Mouse (Mus musculus) kidney, adult 11 months (tissue): ENCODE measurements at regions not wholly inside any gene's neighbourhood (a gene's known extent, or its start where the extent isn't known, plus 50 kb on each side); places are given as distances from the start of the nearest gene placed in this dataset.

Experiments used
- DNase-seq: peaks from one replicate; pipeline ENCODE4 v3.0.0; 2022

- DNase-seq = no peak
Measured at GRCm38 (mm10) chr16:30652692-30653091, 53.2 kb downstream of the Fam43a start.

GRCm38 (mm10) chr16:30653806-30654205, 54.3 kb downstream of the Fam43a start:
- no peak for DNase-seq

GRCm38 (mm10) chr16:30654226-30654625, 54.7 kb downstream of the Fam43a start:
- DNase-seq = no peak

- DNase-seq = no peak
Measured at GRCm38 (mm10) chr16:30655798-30656221, 56.3 kb downstream of the Fam43a start.

- no peak for DNase-seq
Measured at GRCm38 (mm10) chr16:30656881-30657280, 57.4 kb downstream of the Fam43a start.

- DNase-seq = no peak
Measured at GRCm38 (mm10) chr16:30658921-30659320, 59.4 kb downstream of the Fam43a start.

GRCm38 (mm10) chr16:30661086-30661977, 61.8 kb downstream of the Fam43a start:
- no peak for DNase-seq

- no peak for DNase-seq
Measured at GRCm38 (mm10) chr16:30663055-30663454, 63.5 kb downstream of the Fam43a start.

- DNase-seq = peak; percentile 52
Measured at GRCm38 (mm10) chr16:30663971-30664370, 64.4 kb downstream of the Fam43a start.

- no peak for DNase-seq
Measured at GRCm38 (mm10) chr16:30664433-30664832, 64.9 kb downstream of the Fam43a start.

GRCm38 (mm10) chr16:30665881-30666280, 66.4 kb downstream of the Fam43a start:
- DNase-seq = no peak

GRCm38 (mm10) chr16:30669883-30670282, 70.4 kb downstream of the Fam43a start:
- no peak for DNase-seq

GRCm38 (mm10) chr16:30671584-30671983, 72.1 kb downstream of the Fam43a start:
- no peak for DNase-seq

GRCm38 (mm10) chr16:30672776-30673550, 73.4 kb downstream of the Fam43a start:
- DNase-seq = no peak

- no peak for DNase-seq
Measured at GRCm38 (mm10) chr16:30673662-30674061, 74.1 kb downstream of the Fam43a start.

- no peak for DNase-seq
Measured at GRCm38 (mm10) chr16:30675829-30676228, 76.3 kb downstream of the Fam43a start.

- DNase-seq = no peak
Measured at GRCm38 (mm10) chr16:30677016-30677415, 77.5 kb downstream of the Fam43a start.

- no peak for DNase-seq
Measured at GRCm38 (mm10) chr16:30677896-30678707, 78.6 kb downstream of the Fam43a start.

GRCm38 (mm10) chr16:30678708-30679492, 79.4 kb downstream of the Fam43a start:
- no peak for DNase-seq

- no peak for DNase-seq
Measured at GRCm38 (mm10) chr16:30679493-30679811, 79.9 kb downstream of the Fam43a start.

GRCm38 (mm10) chr16:30681421-30681820, 81.9 kb downstream of the Fam43a start:
- DNase-seq = no peak

- DNase-seq = no peak
Measured at GRCm38 (mm10) chr16:30683986-30684385, 84.5 kb downstream of the Fam43a start.
